Mouse (Mus musculus) stomach, embryonic 16.5 days (tissue): ENCODE measurements around the gene Jun. TPM values are rescaled to one million over a fixed set of nuclear protein-coding genes. Genes with fewer than 3 reads are reported as not detected.

Source experiments
- ATAC-seq: fragments of 200-750 bp; cut with Nextera tagmentation; 2 replicates; pipeline ENCODE4 v1.8.0; 2017; ENCODE audit warnings: moderate number of reproducible peaks, moderate TSS enrichment; ENCODE audit not compliant: insufficient read depth, low FRiP score
- H3K27ac ChIP-seq: fragments of 300-500 bp; sonication (generic); 2 replicates; pipeline ENCODE4 v1.5.1; 2014; ENCODE audit warnings: low read length
- H3K27me3 ChIP-seq: fragments of 300-500 bp; sonication (generic); 2 replicates; pipeline ENCODE4 v1.6.1; 2014; ENCODE audit warnings: low read length, control low read depth, mixed read lengths; ENCODE audit not compliant: control insufficient read depth, insufficient read depth
- H3K36me3 ChIP-seq: fragments of 300-500 bp; sonication (generic); 2 replicates; pipeline ENCODE4 v1.6.1; 2014; ENCODE audit warnings: low read length; ENCODE audit not compliant: control insufficient read depth, insufficient read depth
- H3K4me1 ChIP-seq: fragments of 300-500 bp; sonication (generic); 2 replicates; pipeline ENCODE4 v1.6.1; 2014; ENCODE audit warnings: low read length, control low read depth, mixed read lengths; ENCODE audit not compliant: control insufficient read depth, insufficient read depth
- H3K4me2 ChIP-seq: fragments of 300-500 bp; sonication (generic); 2 replicates; pipeline ENCODE4 v1.6.1; 2014; ENCODE audit warnings: low read depth, low read length, mixed read lengths
- H3K4me3 ChIP-seq: fragments of 300-500 bp; sonication (generic); replicated peaks from 2 replicates; pipeline ENCODE4 v1.5.1; 2014; ENCODE audit warnings: mild to moderate bottlenecking, low read length
- H3K9ac ChIP-seq: fragments of 300-500 bp; sonication (generic); 2 replicates; pipeline ENCODE4 v1.6.1; 2014; ENCODE audit warnings: low read length
- H3K9me3 ChIP-seq: fragments of 300-500 bp; sonication (generic); replicated peaks from 2 replicates; pipeline ENCODE4 v1.6.1; 2016; ENCODE audit warnings: low read length, control low read depth; ENCODE audit not compliant: control insufficient read depth
- WGBS: fragments of 180-500 bp; shearing (Covaris S2); extraction: QIAGEN DNeasy Blood & Tissue Kit; methylation state at CpG from one replicate; pipeline ENCODE4 v1.1.7; 2014; 5-methylcytosine and 5-hydroxymethylcytosine counted together
- polyA plus RNA-seq: library from polyadenylated mRNA; unstranded; fragments of >200 nt; fragmentation: Nextera tagmentation; extraction: Ambion mirVana; gene quantifications from 2 replicates; pipeline ENCODE4 v1.2.1, GENCODE M21; 2015

The Jun gene
- polyA plus RNA-seq = 90.7 and 107 TPM in 2 replicates

DNA sequence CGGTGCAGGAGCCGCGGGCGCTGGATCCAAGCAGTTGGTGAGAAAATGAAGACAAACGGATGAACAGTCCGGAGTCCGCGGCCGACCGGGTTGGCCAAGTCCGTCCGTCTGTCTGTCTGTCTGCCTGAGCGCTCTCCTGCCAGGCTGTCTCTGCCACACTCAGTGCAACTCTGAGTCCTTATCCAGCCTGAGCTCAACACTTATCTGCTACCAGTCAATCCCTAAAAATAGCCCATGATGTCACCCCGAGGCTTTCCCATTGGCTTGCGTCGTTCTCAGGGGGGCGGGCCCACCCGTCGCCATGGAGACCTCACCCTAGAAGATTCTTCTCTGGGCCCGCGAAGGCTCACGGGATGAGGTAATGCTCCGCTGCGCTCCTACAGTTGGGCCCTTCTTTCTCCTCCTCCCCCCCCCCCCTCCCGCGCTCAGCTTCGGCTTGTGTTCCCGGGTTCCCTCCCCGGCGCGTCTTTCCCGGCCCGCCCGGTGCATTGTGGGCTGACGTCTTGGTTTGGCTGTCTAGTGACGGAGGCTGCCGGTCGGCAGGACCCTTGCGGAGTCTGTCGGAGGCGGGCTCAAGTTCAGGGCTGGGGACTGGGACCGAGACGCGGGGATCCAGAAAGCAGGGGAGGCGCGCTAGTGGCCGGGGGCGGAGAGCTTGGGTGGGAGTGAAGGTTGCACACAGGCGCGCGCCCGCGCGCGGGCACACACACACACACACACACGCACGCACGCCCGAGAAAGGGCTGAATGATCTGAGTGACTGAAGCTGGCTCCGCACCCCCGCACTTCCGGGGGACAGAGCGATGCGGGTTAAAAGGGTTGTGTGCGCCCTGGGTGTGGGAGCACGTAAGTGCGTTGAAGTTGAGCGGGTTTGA lies at the start of gene Jun:
Gene Jun (minus strand): TSS at position 198 of the 875 bp plus-strand sequence.
- peak within 1 kb of the TSS; percentile 98 for H3K9ac ChIP-seq
- H3K36me3 ChIP-seq = no peaks in the 10 kb centered on the region
- peak within 1 kb of the TSS; percentile 73 for H3K4me2 ChIP-seq
- under 1% methylated on average over 68 of the region's 68 CpGs for WGBS
- no peaks in the 10 kb centered on the region for H3K27me3 ChIP-seq
- no peaks in the 10 kb centered on the region for H3K9me3 ChIP-seq
- H3K4me3 ChIP-seq = peak within 1 kb of the TSS; percentile 93
- peak within 1 kb of the TSS; percentile 100 for H3K27ac ChIP-seq
- peaks cover 20% of the 10 kb centered on the region for H3K4me1 ChIP-seq
- ATAC-seq = peak; percentile 95

DNA sequence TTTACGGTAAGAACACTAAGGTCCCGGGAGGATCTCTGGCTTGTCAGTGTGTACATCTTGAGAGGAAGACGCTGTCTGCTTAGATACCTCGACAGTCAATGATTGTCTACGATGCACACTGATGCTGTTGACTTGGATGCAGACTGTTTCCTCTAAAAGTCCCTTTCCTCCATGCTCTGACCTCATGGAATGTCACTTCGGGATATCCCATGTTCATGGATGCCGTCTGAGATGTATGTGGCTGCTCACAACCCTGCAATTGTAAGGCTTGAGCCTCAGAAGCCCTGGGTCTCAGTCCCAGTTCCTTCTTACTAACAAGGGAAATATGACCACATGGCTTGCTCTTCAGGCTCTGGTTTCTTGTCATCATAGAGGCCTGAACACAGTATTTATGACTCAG lies 49.7 kb upstream of the Jun start:
- no peak overlapping the region for H3K27ac ChIP-seq
- H3K4me1 ChIP-seq = peaks cover 13% of the 10 kb centered on the region
- ATAC-seq = no peak
- no peaks in the 10 kb centered on the region for H3K27me3 ChIP-seq
- H3K9me3 ChIP-seq = no peaks in the 10 kb centered on the region
- no peak overlapping the region for H3K9ac ChIP-seq
- 93% methylated on average over 7 of the region's 7 CpGs for WGBS
- no peaks in the 10 kb centered on the region for H3K36me3 ChIP-seq
- no peak overlapping the region for H3K4me3 ChIP-seq
- H3K4me2 ChIP-seq = no peak overlapping the region

DNA sequence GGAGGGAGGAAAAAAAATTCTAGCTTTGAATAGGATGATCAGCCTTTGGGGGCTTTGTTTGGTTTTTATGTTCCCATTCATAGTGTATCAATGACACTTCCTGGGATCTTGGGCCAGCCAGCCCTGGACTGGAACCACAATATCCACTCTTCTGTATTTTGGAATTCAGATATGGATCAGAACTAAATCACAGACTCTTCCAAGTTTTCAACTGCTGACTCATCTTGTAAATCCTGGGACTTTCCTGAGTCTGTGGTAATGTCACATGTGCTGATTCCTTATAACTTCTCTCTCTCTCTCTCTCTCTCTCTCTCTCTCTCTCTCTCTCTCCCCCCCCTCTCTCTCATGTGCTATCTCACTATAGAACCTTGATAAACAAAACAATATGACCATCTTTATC lies 48.7 kb upstream of the Jun start:
- Histone ChIP-seq H3K4me1 (peaks cover 6% of the 10 kb centered on the region), H3K4me3 (no peak overlapping the region), H3K4me2 (no peak overlapping the region), H3K9me3 (no peaks in the 10 kb centered on the region), H3K27me3 (no peaks in the 10 kb centered on the region), H3K27ac (no peak overlapping the region), H3K9ac (no peak overlapping the region), H3K36me3 (no peaks in the 10 kb centered on the region)
- ATAC-seq = no peak

GRCm38 (mm10) chr4:95099373-95099772 lies 47.4 kb upstream of the Jun start:
- H3K27ac ChIP-seq = no peak overlapping the region
- ATAC-seq = no peak
- no peak overlapping the region for H3K4me2 ChIP-seq
- H3K9ac ChIP-seq = no peak overlapping the region
- no peaks in the 10 kb centered on the region for H3K36me3 ChIP-seq
- H3K4me1 ChIP-seq = 0 out of 2 replicates have a peak, but pooled peaks cover 7% of the 10 kb centered on the region
- 51% methylated on average over 7 of the region's 7 CpGs for WGBS
- H3K9me3 ChIP-seq = no peaks in the 10 kb centered on the region
- H3K27me3 ChIP-seq = no peaks in the 10 kb centered on the region
- H3K4me3 ChIP-seq = no peak overlapping the region

GRCm38 (mm10) chr4:95098722-95099097 lies 46.7 kb upstream of the Jun start:
- 75% methylated on average over 5 of the region's 5 CpGs for WGBS
- no peak overlapping the region for H3K9ac ChIP-seq
- no peak overlapping the region for H3K4me2 ChIP-seq
- no peak overlapping the region for H3K4me3 ChIP-seq
- no peak overlapping the region for H3K27ac ChIP-seq
- H3K36me3 ChIP-seq = no peaks in the 10 kb centered on the region
- H3K4me1 ChIP-seq = peaks cover 10% of the 10 kb centered on the region; the same call in 1 of the 2 replicates
- ATAC-seq = no peak
- no peaks in the 10 kb centered on the region for H3K9me3 ChIP-seq
- no peaks in the 10 kb centered on the region for H3K27me3 ChIP-seq

- Histone ChIP-seq H3K27me3 (no peaks in the 10 kb centered on the region), H3K4me3 (no peak overlapping the region), H3K9ac (no peak overlapping the region), H3K9me3 (no peaks in the 10 kb centered on the region), H3K4me2 (no peak overlapping the region), H3K36me3 (no peaks in the 10 kb centered on the region), H3K27ac (no peak overlapping the region), H3K4me1 (peaks cover 14% of the 10 kb centered on the region; the same call in 1 of the 2 replicates)
- ATAC-seq = no peak
- 69% methylated on average over 10 of the region's 10 CpGs for WGBS
Measured at GRCm38 (mm10) chr4:95097942-95098721, 46.1 kb upstream of the Jun start.

DNA sequence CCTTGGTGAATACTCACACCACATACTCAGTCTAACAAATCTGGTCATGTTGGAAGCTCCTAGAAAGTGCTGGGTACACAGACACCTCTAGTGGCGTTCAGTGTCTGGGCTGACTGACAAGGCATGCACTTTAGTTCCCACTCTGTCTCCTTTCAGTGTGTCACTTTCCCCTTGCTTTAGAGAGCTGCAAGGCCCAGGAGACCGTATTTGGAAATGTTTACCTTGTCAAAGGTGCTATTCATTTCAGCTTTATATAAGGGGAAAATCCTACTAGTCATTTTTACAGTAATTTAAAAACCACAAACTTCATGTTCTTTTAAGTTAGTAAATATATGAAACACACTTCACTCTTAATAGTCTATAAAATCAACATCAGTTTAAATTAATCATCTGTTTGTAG lies 44.7 kb upstream of the Jun start:
- no peaks in the 10 kb centered on the region for H3K9me3 ChIP-seq
- ATAC-seq = no peak
- H3K9ac ChIP-seq = no peak overlapping the region
- no peaks in the 10 kb centered on the region for H3K27me3 ChIP-seq
- no peak overlapping the region; the same call in 1 of the 2 replicates for H3K27ac ChIP-seq
- 48% methylated on average over 2 of the region's 2 CpGs for WGBS
- H3K4me1 ChIP-seq = peaks cover 14% of the 10 kb centered on the region; the same call in 1 of the 2 replicates
- H3K4me2 ChIP-seq = no peak overlapping the region
- no peaks in the 10 kb centered on the region for H3K36me3 ChIP-seq
- no peak overlapping the region for H3K4me3 ChIP-seq

GRCm38 (mm10) chr4:95095911-95096310 lies 43.9 kb upstream of the Jun start:
- no peak for ATAC-seq
- Histone ChIP-seq H3K27ac (no peak overlapping the region), H3K9ac (no peak overlapping the region)

DNA sequence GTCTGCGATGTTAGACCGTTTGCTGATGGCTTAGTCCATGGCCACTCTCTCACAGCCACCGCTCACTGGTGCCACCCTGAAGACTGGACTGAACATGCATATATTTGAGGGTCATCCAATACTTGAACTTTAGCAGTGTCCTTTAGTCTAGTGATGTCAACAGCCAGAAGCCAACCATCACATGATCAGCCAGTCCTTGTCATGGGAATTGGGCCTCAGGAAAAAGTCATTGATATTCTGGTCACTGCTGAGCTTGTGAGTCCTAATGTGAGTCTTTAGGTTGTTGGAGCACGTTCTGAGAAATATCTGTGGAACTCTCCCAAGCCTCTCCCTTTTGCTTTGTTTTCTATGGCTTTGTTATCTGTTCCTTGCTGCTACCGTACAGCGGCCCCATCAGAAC lies 43.3 kb upstream of the Jun start:
- no peaks in the 10 kb centered on the region for H3K27me3 ChIP-seq
- ATAC-seq = no peak
- 84% methylated on average over 6 of the region's 6 CpGs for WGBS

More at GRCm38 (mm10) chr4:95095911-95096310, 43.9 kb upstream of the Jun start:
- Histone ChIP-seq H3K4me2 (no peak overlapping the region), H3K4me1 (peaks cover 14% of the 10 kb centered on the region; the same call in 1 of the 2 replicates), H3K9me3 (no peaks in the 10 kb centered on the region), H3K36me3 (no peaks in the 10 kb centered on the region), H3K27me3 (no peaks in the 10 kb centered on the region), H3K4me3 (no peak overlapping the region)
- WGBS = 79% methylated on average over 6 of the region's 6 CpGs

More for the DNA sequence above, 43.3 kb upstream of the Jun start:
- no peak overlapping the region for H3K4me2 ChIP-seq
- H3K27ac ChIP-seq = no peak overlapping the region
- no peak overlapping the region for H3K4me3 ChIP-seq
- no peaks in the 10 kb centered on the region for H3K9me3 ChIP-seq
- H3K36me3 ChIP-seq = no peaks in the 10 kb centered on the region
- H3K4me1 ChIP-seq = peaks cover 14% of the 10 kb centered on the region; the same call in 1 of the 2 replicates
- no peak overlapping the region for H3K9ac ChIP-seq
